Mouse (Mus musculus) right cerebral cortex, postnatal 25 days (tissue): ENCODE data around the gene Tcerg1l.

ENCODE experiments used
- DNase-seq: peaks from one replicate; pipeline ENCODE4 v3.0.0; 2022

Tcerg1l gene

GRCm38 (mm10) chr7:138356655-138357449, 40.7 kb downstream of the Tcerg1l start:
- DNase-seq, result no peak

GRCm38 (mm10) chr7:138345451-138345850, 52.1 kb downstream of the Tcerg1l start:
- DNase-seq, result no peak

GRCm38 (mm10) chr7:138338451-138338850, 59.1 kb downstream of the Tcerg1l start:
- no peak for DNase-seq

- no peak for DNase-seq
These were observed 59.6 kb downstream of the Tcerg1l start for GRCm38 (mm10) chr7:138337946-138338345.

- DNase-seq, result no peak
These were observed 64.9 kb downstream of the Tcerg1l start for GRCm38 (mm10) chr7:138332504-138333168.

GRCm38 (mm10) chr7:138331266-138331665, 66.3 kb downstream of the Tcerg1l start:
- DNase-seq, result no peak

- DNase-seq, result peak; percentile 22
These were observed 68.9 kb downstream of the Tcerg1l start for GRCm38 (mm10) chr7:138328637-138329036.

GRCm38 (mm10) chr7:138326760-138327159, 70.8 kb downstream of the Tcerg1l start:
- DNase-seq, result no peak

- no peak for DNase-seq
These were observed 83.8 kb downstream of the Tcerg1l start for GRCm38 (mm10) chr7:138313733-138314132.

- no peak for DNase-seq
These were observed 91.4 kb downstream of the Tcerg1l start for GRCm38 (mm10) chr7:138306126-138306525.

- DNase-seq, result no peak
These were observed 112.7 kb downstream of the Tcerg1l start for GRCm38 (mm10) chr7:138284790-138285189.

- DNase-seq, result no peak
These were observed 122.3 kb downstream of the Tcerg1l start for GRCm38 (mm10) chr7:138275263-138275662.

GRCm38 (mm10) chr7:138271328-138271727, 126.2 kb downstream of the Tcerg1l start:
- DNase-seq, result no peak

GRCm38 (mm10) chr7:138269386-138269785, 128.1 kb downstream of the Tcerg1l start:
- DNase-seq, result no peak

GRCm38 (mm10) chr7:138267976-138268646, 129.4 kb downstream of the Tcerg1l start:
- DNase-seq, result no peak

GRCm38 (mm10) chr7:138248612-138249011, 148.9 kb downstream of the Tcerg1l start:
- no peak for DNase-seq

GRCm38 (mm10) chr7:138248176-138248575, 149.4 kb downstream of the Tcerg1l start:
- peak; percentile 19 for DNase-seq

- no peak for DNase-seq
These were observed 150.8 kb downstream of the Tcerg1l start for GRCm38 (mm10) chr7:138246684-138247083.

GRCm38 (mm10) chr7:138242229-138242628, 155.3 kb downstream of the Tcerg1l start:
- DNase-seq, result no peak

GRCm38 (mm10) chr7:138237708-138238225, 159.8 kb downstream of the Tcerg1l start:
- no peak for DNase-seq

GRCm38 (mm10) chr7:138224252-138224651, 173.3 kb downstream of the Tcerg1l start:
- DNase-seq, result no peak

GRCm38 (mm10) chr7:138222951-138223350, 174.6 kb downstream of the Tcerg1l start:
- no peak for DNase-seq

- no peak for DNase-seq
These were observed 179.9 kb downstream of the Tcerg1l start for GRCm38 (mm10) chr7:138217556-138218098.
